Mouse (Mus musculus) intestine, embryonic 16.5 days (tissue): ENCODE data around the gene Lima1. TPM values are rescaled to one million over a fixed set of nuclear protein-coding genes. Genes with fewer than 3 reads are reported as not detected.

Experiments
- polyA plus RNA-seq: library from polyadenylated mRNA; unstranded; fragments of >200 nt; fragmentation: Nextera tagmentation; extraction: Ambion mirVana; gene quantifications from 2 replicates; pipeline ENCODE4 v1.2.1, GENCODE M21; 2015

Gene Lima1
- polyA plus RNA-seq, 1 experiment from 2014 or later = 105 TPM

Other genes starting within 250 kb of the Lima1 start
- 97.1 and 104 TPM in 2 replicates for gene Racgap1, start 223.8 kb downstream of the Lima1 start, polyA plus RNA-seq
- 1.7 and 2.0 TPM in 2 replicates for gene Asic1, start 205.1 kb downstream of the Lima1 start, polyA plus RNA-seq
- gene Smarcd1, start 173.3 kb downstream of the Lima1 start, polyA plus RNA-seq = 19.3 and 20.9 TPM in 2 replicates
- not detected in 2 replicates for gene Gm17349, start 170.0 kb downstream of the Lima1 start, polyA plus RNA-seq
- 33.0 and 47.4 TPM in 2 replicates for gene Gpd1, start 157.9 kb downstream of the Lima1 start, polyA plus RNA-seq
- 249 and 253 TPM in 2 replicates for gene Cox14, start 149.8 kb downstream of the Lima1 start, polyA plus RNA-seq
- 42.1 and 46.8 TPM in 2 replicates for gene Cers5, start 102.6 kb downstream of the Lima1 start, polyA plus RNA-seq
- not detected in 2 replicates for gene Fam186a, start 91.6 kb upstream of the Lima1 start, polyA plus RNA-seq
- gene Larp4, start 94.6 kb upstream of the Lima1 start, polyA plus RNA-seq = 42.8 and 43.8 TPM in 2 replicates
- gene Dip2b, start 163.2 kb upstream of the Lima1 start, polyA plus RNA-seq = 5.6 and 6.3 TPM in 2 replicates